Mouse (Mus musculus) G1E (cell line): ENCODE results near the gene Hist1h2bh.
"Not testable (repeated sequence)": the region's sequence is repeated elsewhere in the genome, so short reads cannot be mapped to it uniquely, and the experiment has no call there.

Experiments used
- CTCF ChIP-seq: IDR thresholded peaks from 2 replicates; pipeline ENCODE4 v1.5.1; 2012; ENCODE audit warnings: low read depth, low read length, inconsistent platforms, mixed read lengths
- GATA1 ChIP-seq: IDR thresholded peaks from 2 replicates; pipeline ENCODE4 v1.6.1; 2012; ENCODE audit warnings: borderline replicate concordance, low read length, inconsistent platforms, mixed read lengths

DNA sequence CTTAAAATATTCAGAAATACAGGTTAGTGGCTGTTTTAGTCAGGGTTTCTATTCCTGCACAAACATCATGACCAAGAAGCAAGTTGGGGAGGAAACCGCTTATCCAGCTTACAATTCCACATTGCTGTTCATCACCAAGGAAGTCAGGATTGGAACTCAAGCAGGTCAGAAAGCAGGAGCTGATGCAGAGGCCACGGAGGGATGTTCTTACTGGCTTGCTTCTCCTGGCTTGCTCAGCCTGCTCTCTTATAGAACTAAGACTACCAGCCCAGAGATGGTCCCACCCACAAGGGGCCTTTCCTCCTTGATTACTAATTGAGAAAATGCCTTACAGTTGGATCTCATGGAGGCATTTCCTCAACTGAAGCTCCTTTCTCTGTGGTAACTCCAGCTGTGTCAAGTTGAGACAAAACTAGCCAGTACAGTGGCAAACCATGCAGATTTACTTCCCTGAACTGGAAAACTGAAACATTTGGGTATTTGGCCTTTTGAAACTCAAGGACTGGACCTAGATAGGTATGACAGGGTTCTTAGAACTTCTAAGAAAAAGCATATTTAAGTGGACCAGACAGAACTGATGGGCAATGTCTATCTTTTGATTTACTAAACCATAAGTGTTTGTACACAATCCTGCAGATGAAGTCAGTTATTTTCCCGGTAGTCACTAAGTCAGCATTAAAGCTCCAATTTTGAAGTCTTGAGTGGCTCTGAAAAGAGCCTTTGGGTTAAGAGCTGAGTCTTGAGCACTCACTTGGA is 789 bp downstream of the Hist1h2bh start:
- TF ChIP-seq GATA1, CTCF: not testable (repeated sequence)
